Mouse (Mus musculus) monocyte, adult 5-6 weeks (primary cell): ENCODE data around the gene Slc17a7. TPM values are rescaled to one million over a fixed set of nuclear protein-coding genes. Genes with fewer than 3 reads are reported as not detected.

Experiments used
- ATAC-seq: fragments of 153-309, 156-312 bp; replicated peaks from 2 replicates; pipeline ENCODE4 v1.8.0; 2017; ENCODE audit warnings: mild to moderate bottlenecking; ENCODE audit not compliant: low TSS enrichment, insufficient number of reproducible peaks, severe bottlenecking, poor library complexity, low FRiP score
- total RNA-seq: library from RNA; stranded (forward); fragments of 200-1000, 200-491, 200-594 nt; gene quantifications from 3 replicates; pipeline ENCODE4 v1.2.3, GENCODE M21; 2017

Slc17a7 gene
- total RNA-seq, 1 experiment from 2014 or later = not detected

DNA sequence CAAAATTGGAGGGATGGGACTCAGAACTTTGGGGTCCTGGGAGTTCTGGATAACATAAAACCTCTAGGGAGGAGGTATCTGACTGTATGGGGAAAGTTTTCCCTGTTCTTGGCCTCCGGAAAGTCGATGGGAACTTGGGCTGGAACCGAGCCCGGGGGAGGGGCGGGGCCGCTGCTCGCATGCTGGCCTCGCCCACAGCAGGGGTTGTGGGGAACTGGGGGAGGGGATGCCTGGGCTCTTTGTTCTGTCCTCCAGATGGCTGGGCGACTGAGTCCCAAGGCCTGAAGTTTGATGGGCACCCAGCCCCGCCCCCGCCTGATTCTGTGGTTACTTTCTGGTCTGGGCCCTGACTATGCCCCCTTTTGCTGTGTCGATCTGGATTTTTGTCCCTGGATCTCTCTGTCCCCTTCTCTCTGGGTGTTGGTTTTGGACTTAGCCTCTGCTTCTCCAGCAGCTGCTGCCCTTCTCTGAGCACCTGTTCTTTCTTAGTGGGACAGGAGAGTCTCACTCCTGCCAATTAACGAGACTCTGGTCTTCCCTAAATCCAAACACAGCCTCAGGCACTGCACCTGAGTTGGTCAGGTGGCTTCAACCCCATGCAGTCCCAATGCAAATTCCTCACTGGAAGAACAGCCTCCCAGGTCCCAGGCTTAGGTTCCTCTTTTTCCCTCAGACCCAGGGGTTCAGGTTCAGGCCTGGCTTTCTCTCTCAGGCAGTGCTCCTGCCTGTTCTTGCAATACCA, 52.9 kb downstream of the Slc17a7 start:
- no peak for ATAC-seq

DNA sequence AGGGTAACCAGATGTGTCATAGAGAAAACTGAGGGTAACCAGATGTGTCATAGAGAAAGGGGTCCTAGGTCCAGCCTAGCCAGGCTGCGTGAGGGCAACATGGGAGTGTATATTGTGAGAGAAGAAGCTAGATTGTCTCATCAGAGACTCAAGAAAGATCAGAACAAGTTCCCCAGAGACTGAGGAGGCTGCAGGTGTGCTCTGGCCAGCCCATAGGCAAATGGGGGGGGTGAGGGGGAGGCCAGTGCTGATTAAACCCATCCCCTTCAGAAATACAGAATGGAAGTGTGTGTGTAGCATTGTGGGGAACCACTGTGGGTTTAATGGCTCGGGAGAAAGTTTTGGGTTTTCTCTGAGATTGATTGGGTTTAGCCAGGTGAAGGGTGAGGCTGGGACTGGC, 57.9 kb downstream of the Slc17a7 start:
- no peak for ATAC-seq

DNA sequence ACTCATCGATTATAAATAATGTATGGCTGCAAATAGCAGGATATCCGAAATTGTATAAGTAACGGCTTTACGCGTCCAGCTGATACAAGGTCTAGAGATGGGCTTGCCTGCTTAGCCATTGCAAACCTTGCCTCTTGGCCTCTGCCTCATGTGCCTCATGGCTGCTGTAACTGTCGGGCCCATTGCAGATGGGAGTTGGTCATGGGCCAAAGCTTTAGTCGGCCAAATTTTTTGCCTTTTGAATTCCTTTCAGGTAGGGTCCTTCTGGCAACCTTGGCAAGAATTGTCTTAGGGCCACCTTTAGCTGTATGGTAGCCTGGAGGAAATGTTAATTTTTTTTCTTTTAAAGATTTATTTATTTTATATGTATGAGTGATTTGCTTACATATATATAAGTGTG, 61.1 kb downstream of the Slc17a7 start:
- no peak for ATAC-seq

Other genes starting within 250 kb of the Slc17a7 start
- 10.3 to 21.7 TPM (median 21.0 TPM) in 3 replicates for gene Ap2a1, start 234.5 kb upstream of the Slc17a7 start, total RNA-seq
- gene Tsks, start 220.7 kb upstream of the Slc17a7 start, total RNA-seq = not detected in 3 replicates
- gene Cpt1c, start 189.1 kb upstream of the Slc17a7 start, total RNA-seq = not detected in 3 replicates
- 57.2 to 80.2 TPM (median 58.1 TPM) in 3 replicates for gene Prmt1, start 177.4 kb upstream of the Slc17a7 start, total RNA-seq
- 83.1 to 122 TPM (median 104 TPM) in 3 replicates for gene Irf3, start 166.3 kb upstream of the Slc17a7 start, total RNA-seq
- 2.7 to 13.0 TPM (median 7.7 TPM) in 3 replicates for gene Bcl2l12, start 165.2 kb upstream of the Slc17a7 start, total RNA-seq
- 15.3 to 21.1 TPM (median 16.7 TPM) in 3 replicates for gene Scaf1, start 147.6 kb upstream of the Slc17a7 start, total RNA-seq
- gene Rras, start 146.0 kb upstream of the Slc17a7 start, total RNA-seq = 43.0 to 51.7 TPM (median 49.7 TPM) in 3 replicates
- 1.6 to 5.0 TPM (median 2.0 TPM) in 3 replicates for gene Prr12, start 111.1 kb upstream of the Slc17a7 start, total RNA-seq
- gene Nosip, start 101.5 kb upstream of the Slc17a7 start, total RNA-seq = 45.8 to 57.3 TPM (median 52.8 TPM) in 3 replicates
- 1.5 to 12.8 TPM (median 3.7 TPM) in 3 replicates for gene Prrg2, start 101.3 kb upstream of the Slc17a7 start, total RNA-seq
- gene Rcn3, start 71.7 kb upstream of the Slc17a7 start, total RNA-seq = 6.2 to 20.1 TPM (median 15.3 TPM) in 3 replicates
- gene Fcgrt, start 60.1 kb upstream of the Slc17a7 start, total RNA-seq = 74.9 to 100 TPM (median 91.0 TPM) in 3 replicates
- gene Rps11, start 39.5 kb upstream of the Slc17a7 start, total RNA-seq = 1,164 to 1,516 TPM (median 1,507 TPM) in 3 replicates
- 2,771 to 4,251 TPM (median 4,236 TPM) in 3 replicates for gene Rpl13a, start 35.2 kb upstream of the Slc17a7 start, total RNA-seq
- 1.5 TPM in 1 of 3 replicates, not detected in the others for gene Gm45713, start 27.7 kb upstream of the Slc17a7 start, total RNA-seq
- gene Flt3l, start 27.5 kb upstream of the Slc17a7 start, total RNA-seq = 35.3 to 62.4 TPM (median 36.7 TPM) in 3 replicates
- 23.4 to 37.8 TPM (median 26.8 TPM) in 3 replicates for gene Pih1d1, start 9.6 kb upstream of the Slc17a7 start, total RNA-seq
- gene Aldh16a1, start 9.4 kb upstream of the Slc17a7 start, total RNA-seq = 28.6 to 46.8 TPM (median 34.2 TPM) in 3 replicates
- gene Gfy, start 15.6 kb downstream of the Slc17a7 start, total RNA-seq = not detected in 3 replicates
- gene Pth2, start 17.0 kb downstream of the Slc17a7 start, total RNA-seq = not detected in 3 replicates
- gene Ccdc155, start 40.9 kb downstream of the Slc17a7 start, total RNA-seq = 0.75 TPM in 1 of 3 replicates, not detected in the others
- gene Dkkl1, start 48.2 kb downstream of the Slc17a7 start, total RNA-seq = 4.7 to 8.7 TPM (median 6.1 TPM) in 3 replicates
- 0.48 to 2.5 TPM (median 0.64 TPM) in 3 replicates for gene Tead2, start 51.8 kb downstream of the Slc17a7 start, total RNA-seq
- gene Cd37, start 75.2 kb downstream of the Slc17a7 start, total RNA-seq = 112 to 185 TPM (median 125 TPM) in 3 replicates
- gene Slc6a16, start 77.1 kb downstream of the Slc17a7 start, total RNA-seq = 0.64 TPM in 1 of 3 replicates, not detected in the others
- not detected in 3 replicates for gene Slc6a21, start 113.6 kb downstream of the Slc17a7 start, total RNA-seq
- 9.7 to 15.3 TPM (median 10.4 TPM) in 3 replicates for gene Trpm4, start 169.8 kb downstream of the Slc17a7 start, total RNA-seq
- gene Hrc, start 171.3 kb downstream of the Slc17a7 start, total RNA-seq = not detected in 3 replicates
- gene Ppfia3, start 203.1 kb downstream of the Slc17a7 start, total RNA-seq = 0.19 TPM in 1 of 3 replicates, not detected in the others
- not detected in 3 replicates for gene Lin7b, start 206.6 kb downstream of the Slc17a7 start, total RNA-seq
- gene Snrnp70, start 231.8 kb downstream of the Slc17a7 start, total RNA-seq = 293 to 444 TPM (median 324 TPM) in 3 replicates
- gene Kcna7, start 241.7 kb downstream of the Slc17a7 start, total RNA-seq = not detected in 3 replicates
- gene Ntf5, start 249.7 kb downstream of the Slc17a7 start, total RNA-seq = not detected in 3 replicates